Mouse (Mus musculus): ENCODE results near the gene Hist1h2bg.

GRCm38 (mm10) chr13:23609844-23610243 lies 38.6 kb downstream of the Hist1h2bg start:
- TF ChIP-seq CTCF (IDR thresholded peaks at IDR 0.05; ENCODE audit: insufficient read depth, low read depth, low read length) (no peak), POLR2A (IDR thresholded peaks at IDR 0.05; ENCODE audit: insufficient read depth, low read depth, low read length) (no peak)

Measured in olfactory bulb, adult 2 months (tissue).